Mouse (Mus musculus) hindbrain, postnatal 0 days (tissue): ENCODE measurements around the gene Fam193b. TPM values are rescaled to one million over a fixed set of nuclear protein-coding genes. Genes with fewer than 3 reads are reported as not detected.
A peak's percentile ranks its signal among the peaks of the same experiment; 100 is the strongest.

Experiments
- ATAC-seq: fragments of 200-750 bp; cut with Nextera tagmentation; 2 replicates; pipeline ENCODE4 v1.8.0; 2017; ENCODE audit warnings: mild to moderate bottlenecking, moderate TSS enrichment, moderate library complexity
- DNase-seq: peaks from one replicate; pipeline ENCODE4 v3.0.0-alpha.2; 2015; ENCODE audit warnings: low spot score
- H3K27ac ChIP-seq: fragments of 300-500 bp; sonication (generic); 2 replicates; pipeline ENCODE4 v1.5.1; 2014; ENCODE audit warnings: mild to moderate bottlenecking
- H3K27me3 ChIP-seq: fragments of 300-500 bp; sonication (generic); 2 replicates; pipeline ENCODE4 v1.6.1; 2014; ENCODE audit warnings: low read length, mixed read lengths; ENCODE audit not compliant: insufficient read depth
- H3K36me3 ChIP-seq: fragments of 300-500 bp; sonication (generic); 2 replicates; pipeline ENCODE4 v1.6.1; 2014; ENCODE audit warnings: low read length, mixed read lengths; ENCODE audit not compliant: insufficient read depth
- H3K4me1 ChIP-seq: fragments of 300-500 bp; sonication (generic); 2 replicates; pipeline ENCODE4 v1.6.1; 2014; ENCODE audit warnings: antibody characterized with exemption, low read length, mixed read lengths; ENCODE audit not compliant: insufficient read depth
- H3K4me2 ChIP-seq: fragments of 300-500 bp; sonication (generic); 2 replicates; pipeline ENCODE4 v1.6.1; 2014; ENCODE audit warnings: low read depth, mild to moderate bottlenecking, low read length, moderate library complexity, mixed read lengths
- H3K4me3 ChIP-seq: fragments of 300-500 bp; sonication (generic); 2 replicates; pipeline ENCODE4 v1.5.1; 2014; ENCODE audit warnings: low read length
- H3K9ac ChIP-seq: fragments of 300-500 bp; sonication (generic); replicated peaks from 2 replicates; pipeline ENCODE4 v1.6.1; 2014; ENCODE audit warnings: mild to moderate bottlenecking, low read length, moderate library complexity, mixed read lengths
- H3K9me3 ChIP-seq: fragments of 300-500 bp; sonication (generic); 2 replicates; pipeline ENCODE4 v1.6.1; 2016; ENCODE audit warnings: low read length, mixed read lengths
- CTCF ChIP-seq: IDR thresholded peaks from 2 replicates; pipeline ENCODE4 v1.5.1; 2016; ENCODE audit warnings: antibody characterized with exemption, control low read depth, low read depth
- WGBS: fragments of 180-500 bp; shearing (Covaris S2); extraction: QIAGEN DNeasy Blood & Tissue Kit; methylation state at CpG from one replicate; pipeline ENCODE4 v1.1.7; 2014; 5-methylcytosine and 5-hydroxymethylcytosine counted together
- polyA plus RNA-seq: library from polyadenylated mRNA; unstranded; fragments of >200 nt; fragmentation: Nextera tagmentation; extraction: Ambion mirVana; gene quantifications from 2 replicates; pipeline ENCODE4 v1.2.1, GENCODE M21; 2015
- total RNA-seq: library from RNA; depleted of rRNA; stranded (reverse); fragments of >200 nt; gene quantifications from 2 replicates; pipeline ENCODE4 v1.2.3, GENCODE M21; 2014

Gene Fam193b
- total and polyA plus RNA-seq, 2 experiments from 2014 or later: 38.9 to 87.5 TPM

DNA sequence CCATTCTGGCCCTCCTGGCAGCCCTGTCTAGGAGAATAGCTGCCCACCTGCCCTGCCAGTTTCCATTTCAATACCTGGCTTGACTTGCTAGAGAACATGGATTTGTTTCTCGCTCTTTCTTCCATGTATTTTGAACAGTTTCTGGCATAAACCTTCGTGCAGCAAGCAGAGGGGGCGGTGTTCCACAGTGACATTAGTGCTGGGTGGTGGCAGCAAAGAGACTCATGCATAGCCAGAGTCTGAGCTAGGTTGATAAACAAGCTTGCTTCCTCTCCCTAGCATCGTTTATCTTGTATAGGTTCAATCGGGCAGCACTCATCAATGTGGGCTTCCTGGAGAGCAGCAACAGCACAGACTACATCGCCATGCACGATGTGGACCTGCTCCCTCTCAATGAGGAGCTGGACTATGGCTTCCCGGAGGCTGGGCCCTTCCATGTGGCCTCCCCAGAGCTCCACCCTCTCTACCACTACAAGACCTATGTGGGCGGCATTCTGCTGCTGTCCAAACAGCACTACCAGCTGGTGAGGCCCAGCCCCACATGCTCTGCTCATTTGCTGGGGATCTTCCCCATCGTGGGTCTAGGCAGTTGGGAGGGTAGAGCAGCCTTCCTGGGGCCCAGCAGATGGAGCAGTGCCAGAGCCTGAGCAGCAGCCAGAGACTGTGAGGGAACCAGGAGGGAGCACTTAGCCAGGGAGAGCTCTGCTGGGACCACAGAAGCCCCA is 36.1 kb upstream of the Fam193b start:
- Histone ChIP-seq H3K36me3 (peaks cover 20% of the 10 kb centered on the region; the same call in 1 of the 2 replicates), H3K9ac (no peak overlapping the region), H3K4me2 (no peak overlapping the region), H3K4me3 (no peak overlapping the region), H3K27me3 (no peaks in the 10 kb centered on the region), H3K4me1 (no peaks in the 10 kb centered on the region), H3K9me3 (no peaks in the 10 kb centered on the region), H3K27ac (no peak overlapping the region)
- ATAC-seq: no peak
- DNase-seq: no peak
- TF ChIP-seq CTCF: no peak
- 82% methylated on average over 10 of the region's 10 CpGs for WGBS

DNA sequence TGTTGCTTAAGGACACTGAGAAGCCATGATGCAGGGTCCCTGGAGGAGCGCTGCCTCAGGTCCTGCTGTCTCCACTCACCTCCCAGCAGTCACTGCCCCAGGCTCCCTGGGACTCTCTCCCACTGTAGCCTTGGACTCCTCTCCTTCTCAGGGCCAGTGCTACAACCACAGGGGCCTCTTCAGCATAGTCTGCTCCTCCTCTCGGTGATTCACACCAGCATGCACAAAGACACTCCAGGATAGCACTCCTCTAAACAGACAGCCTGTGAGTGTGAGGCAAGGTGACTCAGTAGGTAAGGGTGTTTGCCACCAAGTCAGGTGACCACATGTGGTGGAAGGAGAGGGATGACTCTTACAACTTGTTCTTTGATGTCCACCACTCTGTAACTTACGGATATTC is 33.7 kb upstream of the Fam193b start:
- Histone ChIP-seq H3K4me1 (0 out of 2 replicates have a peak, but pooled peaks cover 7% of the 10 kb centered on the region), H3K9me3 (no peaks in the 10 kb centered on the region), H3K36me3 (peaks cover 13% of the 10 kb centered on the region; the same call in 1 of the 2 replicates), H3K4me2 (no peak overlapping the region), H3K4me3 (no peak overlapping the region), H3K27ac (no peak overlapping the region), H3K27me3 (no peaks in the 10 kb centered on the region), H3K9ac (no peak overlapping the region)
- WGBS: 91% methylated on average over 3 of the region's 3 CpGs
- no peak for TF ChIP-seq CTCF
- ATAC-seq (no peak), DNase-seq (no peak)

DNA sequence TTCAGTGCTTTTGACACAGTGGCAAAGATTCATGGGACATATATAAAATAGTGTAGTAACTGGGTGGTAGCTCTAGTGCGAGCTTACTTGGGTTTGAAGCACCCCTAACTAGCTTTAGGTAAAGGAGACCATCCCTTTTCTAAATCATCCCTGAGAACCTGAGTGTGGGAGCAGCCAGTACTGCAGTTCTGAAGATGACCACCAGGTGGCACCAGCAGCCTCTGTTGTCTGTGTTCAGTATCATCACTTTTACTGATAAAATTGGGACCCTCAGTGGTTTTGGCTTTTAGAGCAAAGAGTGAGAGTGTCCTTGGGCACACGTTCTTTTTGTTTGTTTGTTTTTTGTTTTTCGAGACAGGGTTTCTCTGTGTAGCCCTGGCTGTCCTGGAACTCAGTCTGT is 30.7 kb upstream of the Fam193b start:
- WGBS: 1% methylated on average over 3 of the region's 3 CpGs
- Histone ChIP-seq H3K4me1 (peaks cover 12% of the 10 kb centered on the region; the same call in 1 of the 2 replicates), H3K9ac (no peak overlapping the region)

DNA sequence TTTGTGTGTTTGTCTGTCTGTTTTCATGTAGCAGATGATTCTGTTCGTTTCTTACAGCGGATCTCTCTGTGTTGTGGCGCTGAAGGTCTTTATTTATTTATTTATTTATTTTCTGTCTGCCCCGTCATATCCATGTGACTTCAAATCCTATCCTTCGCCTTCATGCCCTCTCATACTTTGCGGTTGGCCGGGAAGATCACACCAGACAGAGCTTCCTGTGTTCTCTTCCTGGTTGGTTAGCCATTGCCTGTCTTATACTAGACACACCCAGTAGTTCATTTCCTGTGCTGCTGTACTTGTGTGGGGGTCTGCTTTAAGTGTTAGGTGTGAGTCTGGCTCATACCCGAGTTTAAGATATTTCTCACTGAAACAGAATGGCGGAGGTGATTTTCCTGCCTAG is 29.7 kb upstream of the Fam193b start:
- Histone ChIP-seq H3K4me2 (peak overlapping the region; percentile 77), H3K36me3 (peaks cover 19% of the 10 kb centered on the region), H3K27me3 (no peaks in the 10 kb centered on the region), H3K4me3 (peak overlapping the region; percentile 94), H3K27ac (peak overlapping the region; percentile 84), H3K9ac (peak overlapping the region; percentile 89), H3K9me3 (no peaks in the 10 kb centered on the region), H3K4me1 (peaks cover 12% of the 10 kb centered on the region; the same call in 1 of the 2 replicates)
- DNase-seq (peak; percentile 27), ATAC-seq (peak; percentile 39; the same call in 1 of the 2 replicates)
- no peak for TF ChIP-seq CTCF
- 16% methylated on average over 9 of the region's 9 CpGs for WGBS

More for the DNA sequence above, 30.7 kb upstream of the Fam193b start:
- H3K36me3 ChIP-seq: peaks cover 14% of the 10 kb centered on the region
- H3K4me2 ChIP-seq: 0 out of 2 replicates have a peak overlapping the region, but pooled peaks have one; percentile 77
- H3K27me3 ChIP-seq: no peaks in the 10 kb centered on the region
- DNase-seq (peak; percentile 84), ATAC-seq (no peak)
- no peaks in the 10 kb centered on the region for H3K9me3 ChIP-seq
- H3K27ac ChIP-seq: no peak overlapping the region
- TF ChIP-seq CTCF: peak; percentile 96
- no peak overlapping the region for H3K4me3 ChIP-seq

DNA sequence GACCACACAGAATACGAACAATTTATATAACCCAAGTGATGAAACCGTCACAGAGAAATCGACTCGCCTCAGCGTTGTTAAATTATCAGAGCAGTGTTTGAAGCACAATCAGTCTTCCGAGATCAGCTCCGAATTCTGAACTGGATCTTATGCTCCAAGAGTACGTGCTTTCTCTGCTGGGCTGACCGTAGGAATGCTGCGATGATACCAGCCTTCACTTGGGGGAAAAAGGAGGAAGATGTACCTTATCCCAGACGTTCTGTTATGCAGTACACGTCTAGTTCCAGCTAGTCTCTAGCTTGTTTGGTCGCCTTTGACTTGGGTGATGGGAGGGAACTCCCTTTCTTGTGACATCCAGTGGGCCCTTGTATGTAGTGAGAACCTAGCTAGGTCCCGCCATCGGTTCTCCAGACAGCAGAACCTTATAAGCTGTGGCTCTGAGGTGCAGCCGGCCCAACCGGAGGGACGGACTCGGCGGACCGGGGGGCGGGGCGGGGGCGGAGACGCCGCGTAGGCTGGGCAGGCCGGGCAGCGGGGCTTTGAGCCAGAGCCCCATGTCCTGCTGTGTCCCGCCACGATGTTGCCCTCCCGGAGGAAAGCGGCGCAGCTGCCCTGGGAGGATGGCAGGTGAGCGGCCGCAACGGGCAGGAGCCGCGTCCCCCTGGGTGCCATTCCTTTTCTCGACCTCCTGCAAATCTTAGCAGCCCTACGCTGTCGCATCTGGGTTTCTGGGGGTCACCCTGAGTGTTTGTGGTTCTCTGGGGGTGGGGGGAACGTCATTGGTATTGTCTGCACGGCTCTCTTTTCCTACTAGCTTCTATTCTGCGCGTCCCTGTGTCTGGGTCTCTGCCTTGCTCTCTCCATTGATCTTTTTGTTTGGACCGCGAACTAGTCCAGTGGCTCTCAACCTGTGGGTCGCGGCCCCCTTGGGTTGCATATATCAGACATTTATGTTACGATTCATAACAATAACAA is 28.9 kb upstream of the Fam193b start, which contains the start of gene B4galt7:
B4galt7 (plus strand) TSS at position 331 of the 975 bp plus-strand sequence.
- H3K27me3 ChIP-seq: no peaks in the 10 kb centered on the region
- peak within 1 kb of the TSS; percentile 89 for H3K9ac ChIP-seq
- DNase-seq (peak; percentile 87), ATAC-seq (peak; percentile 94)
- H3K27ac ChIP-seq: peak within 1 kb of the TSS; percentile 84
- whole genome bisulfite sequencing: 7% methylated on average over 51 of the region's 51 CpGs
- H3K4me1 ChIP-seq: peaks cover 12% of the 10 kb centered on the region; the same call in 1 of the 2 replicates
- TF ChIP-seq CTCF: no peak
- peaks cover 24% of the 10 kb centered on the region for H3K36me3 ChIP-seq
- H3K4me3 ChIP-seq: peak within 1 kb of the TSS; percentile 94
- H3K9me3 ChIP-seq: no peaks in the 10 kb centered on the region
- H3K4me2 ChIP-seq: peak within 1 kb of the TSS; percentile 77

DNA sequence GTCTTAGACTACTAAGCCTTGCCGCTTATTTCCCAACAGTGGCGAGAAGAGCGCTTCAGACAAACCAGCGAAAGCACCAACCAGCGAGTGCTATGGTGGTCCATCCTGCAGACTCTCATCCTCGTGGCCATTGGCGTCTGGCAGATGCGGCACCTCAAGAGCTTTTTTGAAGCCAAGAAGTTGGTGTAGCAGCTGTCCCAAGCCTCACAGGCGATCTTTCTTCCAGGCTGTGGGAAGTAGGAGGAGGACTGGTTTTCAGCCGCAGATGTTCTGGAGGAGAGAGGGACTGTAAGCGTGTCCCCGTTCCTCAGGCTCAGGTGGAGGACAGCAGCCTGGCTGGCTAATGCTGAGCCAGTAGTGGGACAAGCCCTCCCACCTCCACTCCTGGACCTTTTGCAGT is 25.9 kb upstream of the Fam193b start:
- TF ChIP-seq CTCF: no peak
- 92% methylated on average over 12 of the region's 12 CpGs for WGBS
- no peak for DNase-seq

More for the DNA sequence above, 25.9 kb upstream of the Fam193b start:
- Histone ChIP-seq H3K27ac (no peak overlapping the region), H3K27me3 (no peaks in the 10 kb centered on the region), H3K36me3 (peaks cover 18% of the 10 kb centered on the region), H3K4me3 (no peak overlapping the region), H3K4me2 (no peak overlapping the region), H3K4me1 (peaks cover 12% of the 10 kb centered on the region; the same call in 1 of the 2 replicates), H3K9me3 (no peaks in the 10 kb centered on the region), H3K9ac (no peak overlapping the region)
- no peak for ATAC-seq
